Mouse (Mus musculus) liver, postnatal 0 days (tissue): ENCODE results near the gene Olfr1411. TPM values are rescaled to one million over a fixed set of nuclear protein-coding genes. Genes with fewer than 3 reads are reported as not detected.

Experiments
- ATAC-seq: fragments of 200-750 bp; cut with Nextera tagmentation; 2 replicates; pipeline ENCODE4 v1.8.0; 2017; ENCODE audit warnings: mild to moderate bottlenecking, moderate library complexity
- DNase-seq: peaks from one replicate; pipeline ENCODE4 v3.0.0-alpha.2; 2016
- H3K27ac ChIP-seq: fragments of 300-500 bp; sonication (generic); 2 replicates; pipeline ENCODE4 v1.5.1; 2014; ENCODE audit warnings: antibody characterized with exemption, moderate library complexity, mild to moderate bottlenecking, low read depth
- H3K27me3 ChIP-seq: fragments of 300-500 bp; sonication (generic); 2 replicates; pipeline ENCODE4 v1.6.1; 2014; ENCODE audit warnings: low read length, control low read depth, mixed read lengths; ENCODE audit not compliant: insufficient read depth
- H3K36me3 ChIP-seq: fragments of 300-500 bp; sonication (generic); replicated peaks from 2 replicates; pipeline ENCODE4 v1.6.1; 2014; ENCODE audit warnings: mild to moderate bottlenecking, control low read depth, low read length, moderate library complexity, mixed read lengths; ENCODE audit not compliant: insufficient read depth
- H3K4me1 ChIP-seq: fragments of 300-500 bp; sonication (generic); 2 replicates; pipeline ENCODE4 v1.6.1; 2014; ENCODE audit warnings: antibody characterized with exemption, mild to moderate bottlenecking, control low read depth; ENCODE audit not compliant: insufficient read depth
- H3K4me2 ChIP-seq: fragments of 300-500 bp; sonication (generic); 2 replicates; pipeline ENCODE4 v1.6.1; 2014; ENCODE audit warnings: low read depth, mild to moderate bottlenecking, low read length, moderate library complexity, mixed read lengths
- H3K4me3 ChIP-seq: fragments of 300-500 bp; sonication (generic); 2 replicates; pipeline ENCODE4 v1.5.1; 2014; ENCODE audit warnings: low read depth, low read length
- H3K9ac ChIP-seq: fragments of 300-500 bp; sonication (generic); replicated peaks from 2 replicates; pipeline ENCODE4 v1.6.1; 2014; ENCODE audit warnings: mild to moderate bottlenecking, moderate library complexity
- H3K9me3 ChIP-seq: fragments of 300-500 bp; sonication (generic); 2 replicates; pipeline ENCODE4 v1.6.1; 2016; ENCODE audit warnings: mild to moderate bottlenecking, control low read depth, low read length, mixed read lengths
- CTCF ChIP-seq: sonication (generic); IDR thresholded peaks from 2 replicates; pipeline ENCODE4 v1.5.1; 2016; ENCODE audit warnings: antibody characterized with exemption, low read depth
- EP300 ChIP-seq: IDR thresholded peaks from 2 replicates; pipeline ENCODE4 v1.6.1; 2016; ENCODE audit warnings: antibody characterized with exemption, low read depth, mild to moderate bottlenecking
- WGBS: fragments of 180-500 bp; shearing (Covaris S2); extraction: QIAGEN DNeasy Blood & Tissue Kit; methylation state at CpG from one replicate; pipeline ENCODE4 v1.1.7; 2014; ENCODE audit not compliant: insufficient replicate concordance; 5-methylcytosine and 5-hydroxymethylcytosine counted together
- polyA plus RNA-seq: library from polyadenylated mRNA; unstranded; fragments of >200 nt; fragmentation: Nextera tagmentation; extraction: Ambion mirVana; gene quantifications from 2 replicates; pipeline ENCODE4 v1.2.1, GENCODE M21; 2015

The Olfr1411 gene
- polyA plus RNA-seq, 1 experiment from 2014 or later: not detected

DNA sequence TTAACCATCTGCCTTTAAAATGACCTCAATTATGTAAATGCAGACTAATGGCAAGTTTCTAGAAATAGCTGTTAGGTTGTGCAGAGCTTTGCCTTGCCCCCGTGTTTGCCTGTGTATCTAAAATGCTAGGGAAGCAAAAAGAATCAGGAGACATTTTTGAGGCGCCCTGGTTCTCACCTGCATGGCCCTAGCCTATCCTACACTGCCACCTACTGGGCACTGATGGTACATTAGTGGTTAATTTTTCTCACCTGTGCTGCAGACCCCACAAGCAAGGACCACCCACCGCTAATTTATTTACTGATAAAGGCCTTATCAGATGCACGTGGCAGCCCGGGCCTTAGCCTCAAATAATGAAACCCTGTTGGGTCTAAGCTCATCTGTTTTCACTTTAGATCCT, 16.8 kb downstream of the Olfr1411 start:
- Histone ChIP-seq H3K4me1 (no peaks in the 10 kb centered on the region), H3K27ac (no peak overlapping the region), H3K4me2 (no peak overlapping the region), H3K9ac (no peak overlapping the region), H3K4me3 (no peak overlapping the region), H3K9me3 (no peaks in the 10 kb centered on the region), H3K36me3 (no peaks in the 10 kb centered on the region), H3K27me3 (no peaks in the 10 kb centered on the region)
- TF ChIP-seq CTCF (peak; percentile 86), EP300 (no peak)
- DNase-seq (peak; percentile 58), ATAC-seq (no peak)
- 4% methylated on average over 5 of the region's 5 CpGs for WGBS

DNA sequence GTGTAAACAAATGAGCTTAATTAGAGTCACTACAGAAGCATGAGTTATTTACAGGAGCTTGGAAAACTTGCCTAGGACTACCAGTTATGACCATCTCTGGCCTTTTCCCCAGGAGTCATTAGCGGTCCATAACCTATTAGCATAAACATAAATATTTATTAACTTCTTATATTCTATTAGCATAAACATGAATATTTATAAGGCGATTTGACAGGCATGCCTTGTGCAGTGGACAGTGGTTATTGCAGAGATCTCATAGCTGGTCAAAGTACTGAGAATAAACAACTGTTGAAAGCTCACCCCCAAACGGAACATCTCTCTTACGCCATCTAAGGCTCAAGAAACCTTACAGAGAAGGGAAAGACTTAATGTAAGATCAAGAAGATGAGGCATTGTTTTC, 19.0 kb downstream of the Olfr1411 start:
- Histone ChIP-seq H3K27me3 (no peaks in the 10 kb centered on the region), H3K4me1 (no peaks in the 10 kb centered on the region), H3K9ac (no peak overlapping the region), H3K9me3 (no peaks in the 10 kb centered on the region), H3K4me3 (no peak overlapping the region), H3K36me3 (no peaks in the 10 kb centered on the region), H3K27ac (no peak overlapping the region), H3K4me2 (no peak overlapping the region)
- no peak for ATAC-seq
- no peak for DNase-seq
- TF ChIP-seq EP300 (no peak), CTCF (no peak)
- WGBS: 49% methylated on average over 4 of the region's 4 CpGs

DNA sequence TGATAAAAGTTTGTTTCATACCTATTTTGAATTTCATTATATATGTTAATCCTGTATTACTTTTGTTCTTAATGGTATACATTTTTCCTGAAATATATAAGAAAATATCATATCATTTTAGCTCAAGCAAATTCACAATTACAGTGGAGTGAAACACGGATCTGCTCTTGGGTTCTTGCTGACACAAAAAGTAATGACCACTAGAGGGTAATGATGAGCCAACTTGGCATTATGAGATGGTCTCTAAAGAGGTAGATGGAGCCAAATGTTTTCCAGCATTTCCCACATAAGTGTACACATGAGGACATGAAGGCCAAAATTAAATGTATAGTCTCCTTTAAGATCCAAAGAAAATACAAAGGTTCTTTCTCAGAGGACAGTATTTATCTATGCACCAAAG, 20.3 kb downstream of the Olfr1411 start:
- H3K36me3 ChIP-seq: no peaks in the 10 kb centered on the region
- H3K4me1 ChIP-seq: no peaks in the 10 kb centered on the region
- H3K4me3 ChIP-seq: no peak overlapping the region
- WGBS: 2% methylated on average over 1 of the region's 1 CpGs
- TF ChIP-seq CTCF: peak; percentile 54
- TF ChIP-seq EP300: no peak
- no peak overlapping the region for H3K4me2 ChIP-seq
- ATAC-seq: no peak
- DNase-seq: no peak
- H3K27me3 ChIP-seq: no peaks in the 10 kb centered on the region
- no peaks in the 10 kb centered on the region for H3K9me3 ChIP-seq
- no peak overlapping the region for H3K27ac ChIP-seq
- no peak overlapping the region for H3K9ac ChIP-seq

DNA sequence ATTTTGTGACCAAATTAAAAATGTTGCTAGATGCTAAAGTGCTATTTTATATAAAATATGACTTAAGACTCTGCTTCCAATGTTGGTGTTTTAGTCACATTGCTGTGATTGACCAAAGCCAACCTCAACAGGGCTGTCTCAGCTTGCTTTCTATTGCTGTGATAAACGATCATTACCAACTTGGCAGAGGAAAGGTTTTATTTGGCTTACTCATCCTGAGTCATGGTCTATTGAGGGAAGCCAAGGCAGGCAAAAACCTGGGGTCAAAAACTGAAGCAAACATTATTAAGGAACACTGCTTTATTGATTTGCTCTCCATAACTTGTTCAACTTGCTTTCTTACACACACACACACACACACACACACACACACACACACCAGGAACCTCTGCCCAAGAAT, 21.8 kb downstream of the Olfr1411 start:
- H3K27ac ChIP-seq: no peak overlapping the region
- H3K9ac ChIP-seq: no peak overlapping the region
- no peaks in the 10 kb centered on the region for H3K4me1 ChIP-seq
- no peaks in the 10 kb centered on the region for H3K9me3 ChIP-seq
- H3K4me2 ChIP-seq: no peak overlapping the region
- no peaks in the 10 kb centered on the region for H3K36me3 ChIP-seq
- no peak for ATAC-seq
- no peaks in the 10 kb centered on the region for H3K27me3 ChIP-seq
- no peak for DNase-seq
- no peak overlapping the region for H3K4me3 ChIP-seq
- WGBS: 43% methylated on average over 1 of the region's 1 CpGs
- TF ChIP-seq EP300 (no peak), CTCF (no peak)

DNA sequence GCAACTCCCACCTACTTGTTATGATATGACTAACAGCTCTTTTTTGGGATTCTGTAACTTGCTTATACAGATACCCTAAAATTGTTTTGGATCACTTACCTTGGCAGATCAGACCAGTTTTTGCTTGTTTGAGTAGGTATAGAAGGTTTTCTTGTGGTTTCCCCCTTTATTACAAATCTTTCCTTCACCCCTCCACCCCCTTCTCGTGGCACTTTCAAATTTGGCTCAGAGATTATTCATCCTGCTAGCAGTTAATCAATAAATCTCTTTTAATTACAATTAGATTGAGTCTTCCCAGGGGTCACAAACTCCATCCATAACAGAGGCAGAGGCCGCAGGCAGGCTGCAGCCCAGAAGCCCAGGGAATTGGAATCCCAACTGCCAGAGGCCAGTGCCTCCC, 23.3 kb downstream of the Olfr1411 start, which contains the start of gene Olfr12:
TSS of gene Olfr12 (plus strand) at position 301 of the 400 bp plus-strand sequence.
- WGBS: 65% methylated on average over 2 of the region's 2 CpGs
- no peak for DNase-seq
- Histone ChIP-seq H3K9ac (no peak within 1 kb of the TSS), H3K9me3 (no peaks in the 10 kb centered on the region), H3K27me3 (no peaks in the 10 kb centered on the region), H3K4me1 (no peaks in the 10 kb centered on the region), H3K4me3 (no peak within 1 kb of the TSS), H3K36me3 (no peaks in the 10 kb centered on the region), H3K4me2 (no peak within 1 kb of the TSS), H3K27ac (no peak within 1 kb of the TSS)
- TF ChIP-seq EP300 (no peak), CTCF (no peak)
- ATAC-seq: no peak

DNA sequence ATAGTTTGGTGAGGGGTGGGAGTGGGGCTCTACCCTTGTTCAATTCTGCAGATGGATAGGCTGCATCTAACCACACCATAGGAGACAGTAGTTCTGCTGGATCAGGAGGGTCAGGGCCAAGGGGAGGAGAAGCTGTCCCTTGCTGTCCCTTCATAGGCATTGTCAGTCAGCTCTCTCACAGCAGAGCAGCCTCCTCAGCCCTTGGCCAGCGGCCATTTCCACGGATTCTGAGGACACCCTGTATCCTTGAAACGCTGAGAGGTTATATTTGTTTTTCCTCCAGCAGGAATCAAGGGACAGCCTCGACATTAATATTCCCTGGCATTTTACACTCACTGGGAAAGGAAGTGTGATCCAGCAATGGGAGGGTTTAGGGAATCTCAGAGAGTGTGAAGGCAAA, 24.1 kb downstream of the Olfr1411 start:
- no peak for ATAC-seq
- Histone ChIP-seq H3K9me3 (no peaks in the 10 kb centered on the region), H3K27me3 (no peaks in the 10 kb centered on the region), H3K4me2 (no peak overlapping the region), H3K36me3 (no peaks in the 10 kb centered on the region), H3K9ac (no peak overlapping the region), H3K27ac (no peak overlapping the region), H3K4me3 (no peak overlapping the region), H3K4me1 (no peaks in the 10 kb centered on the region)
- WGBS: 48% methylated on average over 4 of the region's 4 CpGs
- DNase-seq: no peak
- no peak for TF ChIP-seq CTCF
- no peak for TF ChIP-seq EP300

DNA sequence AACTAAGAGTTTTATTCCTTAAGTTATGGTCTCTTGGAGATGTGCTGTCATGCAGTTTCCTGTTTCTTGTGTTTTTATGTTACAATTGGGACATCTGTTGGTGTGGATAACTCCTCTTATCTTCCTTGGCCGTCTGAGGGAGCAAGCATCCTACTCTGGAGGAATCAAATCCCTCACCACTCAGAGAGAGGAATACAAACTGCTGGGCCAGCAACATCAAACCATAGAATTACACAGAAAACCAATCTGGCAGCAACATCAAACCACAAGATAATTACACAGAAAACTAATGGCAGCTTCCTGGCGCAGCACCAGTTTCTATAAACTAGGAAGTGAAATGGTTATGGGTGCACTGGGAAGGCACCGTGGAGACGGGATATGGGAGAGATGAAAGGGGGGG, 34.0 kb downstream of the Olfr1411 start:
- H3K4me3 ChIP-seq: no peak overlapping the region
- H3K4me1 ChIP-seq: no peaks in the 10 kb centered on the region
- no peak for ATAC-seq
- H3K36me3 ChIP-seq: no peaks in the 10 kb centered on the region
- DNase-seq: no peak
- no peak overlapping the region for H3K9ac ChIP-seq
- no peak overlapping the region for H3K27ac ChIP-seq
- 0 out of 2 replicates have a peak, but pooled peaks cover 3% of the 10 kb centered on the region for H3K27me3 ChIP-seq
- no peak overlapping the region for H3K4me2 ChIP-seq
- no peaks in the 10 kb centered on the region for H3K9me3 ChIP-seq
- TF ChIP-seq EP300: no peak
- TF ChIP-seq CTCF: no peak
- WGBS: 43% methylated on average over 4 of the region's 4 CpGs
